Mouse (Mus musculus): ENCODE data around the gene Sirt7.

Sirt7 gene

DNA sequence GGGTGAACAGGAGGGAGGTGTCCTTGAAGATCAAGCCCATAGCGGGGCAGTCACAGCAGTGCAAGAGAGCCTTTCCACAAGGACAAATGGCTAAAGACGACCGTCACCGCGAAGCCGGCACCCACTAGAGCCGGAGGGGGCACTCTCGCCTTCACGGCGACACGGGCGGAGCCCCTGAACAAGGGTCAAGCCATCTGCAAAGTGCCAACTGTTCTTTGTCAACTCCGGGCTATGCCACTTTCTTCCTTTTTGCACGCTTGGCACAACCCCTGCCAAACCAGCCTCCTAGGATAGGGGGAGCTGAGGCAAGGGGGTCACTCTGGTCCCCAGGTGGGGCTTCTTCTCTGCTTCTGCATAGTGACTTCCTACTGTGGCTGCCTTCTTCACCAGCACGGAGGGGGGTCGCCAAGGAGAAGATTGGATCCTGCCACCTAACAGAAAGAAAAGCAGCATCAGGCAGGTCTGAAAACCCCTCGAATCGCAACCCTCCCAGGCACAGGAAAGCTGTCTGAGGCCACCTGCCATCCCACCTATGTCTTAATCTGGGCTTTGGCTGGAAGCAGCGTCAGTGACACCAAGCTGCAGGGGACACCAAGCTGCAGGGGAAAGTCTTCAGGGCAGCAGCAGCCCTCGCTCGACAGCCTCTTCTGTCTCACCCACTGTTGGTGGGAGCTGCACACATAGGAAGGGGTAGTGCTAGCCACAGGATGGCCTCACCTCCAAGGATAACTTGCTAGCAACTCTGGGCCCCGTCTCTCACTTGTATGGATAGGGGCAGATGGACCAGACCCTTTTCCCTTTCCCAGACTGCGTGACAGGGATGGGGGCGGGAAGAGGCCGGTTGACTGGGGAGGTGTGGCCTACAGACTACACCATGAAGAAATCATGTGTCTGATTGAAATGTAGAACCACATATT, 6.2 kb downstream of the Sirt7 start:
- no peak for DNase-seq (ENCODE audit: low read depth, low spot score)

DNA sequence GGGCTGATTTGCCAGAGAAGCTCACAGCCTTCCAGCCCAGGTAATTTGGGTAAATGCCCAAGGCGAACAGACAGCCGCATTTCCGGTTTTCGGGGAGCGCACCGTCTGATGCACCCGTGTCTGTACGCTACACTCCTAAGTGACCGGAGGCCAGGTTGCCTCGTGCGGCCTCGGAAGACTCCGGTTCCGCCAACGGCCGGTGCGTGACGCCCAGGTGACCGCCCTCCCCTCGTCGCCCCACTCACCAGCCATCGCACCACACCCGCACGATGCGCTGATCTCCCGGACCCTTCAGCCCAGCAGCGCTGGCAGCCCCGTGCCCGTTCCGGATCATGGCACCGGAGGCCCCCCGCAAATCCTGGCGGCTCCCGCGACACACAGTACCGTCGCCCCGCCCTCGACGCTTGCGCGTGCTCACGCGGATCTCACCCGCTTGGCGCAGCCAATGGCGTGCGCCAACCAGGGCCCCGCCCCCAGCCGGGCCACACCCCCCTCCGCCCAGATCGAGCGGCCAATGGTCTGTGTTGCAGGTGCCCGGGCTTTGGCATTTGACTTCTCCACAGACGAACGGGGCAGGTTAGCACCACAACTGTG, 7.4 kb downstream of the Sirt7 start, which contains the start of gene Pcyt2:
Gene Pcyt2 (minus strand): TSS at position 418 of the 594 bp plus-strand sequence.
- DNase-seq (ENCODE audit: low read depth, low spot score) = peak; percentile 92

DNA sequence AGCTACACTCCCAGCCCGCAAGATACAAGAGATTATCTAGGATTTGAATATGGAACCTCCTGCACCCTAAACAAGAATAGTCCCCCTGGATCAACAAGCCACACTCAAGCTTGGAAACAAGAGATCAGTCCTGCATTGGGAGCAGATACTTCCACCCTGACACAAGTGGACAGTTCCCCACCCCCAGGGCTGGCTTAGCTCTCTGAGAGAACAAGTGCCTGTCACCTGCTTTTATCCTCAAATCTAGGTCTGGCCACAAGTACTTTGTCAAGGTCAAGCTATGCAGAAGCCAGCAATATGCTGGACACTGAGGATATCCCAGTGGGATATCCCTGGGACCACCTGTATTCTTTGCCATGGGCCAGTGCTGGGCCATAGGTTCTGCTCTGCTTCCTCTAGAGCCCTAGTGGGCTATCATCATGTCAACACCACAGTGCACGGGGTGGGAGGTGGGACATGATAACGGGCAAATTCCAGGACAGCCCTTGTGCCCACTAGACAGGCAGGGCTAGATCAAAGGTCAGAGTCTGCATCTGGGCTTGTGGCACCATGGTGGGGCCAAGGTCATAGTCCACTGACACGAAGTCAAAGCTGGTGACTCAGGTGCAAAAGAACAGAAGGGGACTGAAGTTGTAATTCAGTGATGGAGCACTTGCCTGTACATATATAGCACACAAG, 8.3 kb downstream of the Sirt7 start:
- no peak for DNase-seq (ENCODE audit: low read depth, low spot score)

DNA sequence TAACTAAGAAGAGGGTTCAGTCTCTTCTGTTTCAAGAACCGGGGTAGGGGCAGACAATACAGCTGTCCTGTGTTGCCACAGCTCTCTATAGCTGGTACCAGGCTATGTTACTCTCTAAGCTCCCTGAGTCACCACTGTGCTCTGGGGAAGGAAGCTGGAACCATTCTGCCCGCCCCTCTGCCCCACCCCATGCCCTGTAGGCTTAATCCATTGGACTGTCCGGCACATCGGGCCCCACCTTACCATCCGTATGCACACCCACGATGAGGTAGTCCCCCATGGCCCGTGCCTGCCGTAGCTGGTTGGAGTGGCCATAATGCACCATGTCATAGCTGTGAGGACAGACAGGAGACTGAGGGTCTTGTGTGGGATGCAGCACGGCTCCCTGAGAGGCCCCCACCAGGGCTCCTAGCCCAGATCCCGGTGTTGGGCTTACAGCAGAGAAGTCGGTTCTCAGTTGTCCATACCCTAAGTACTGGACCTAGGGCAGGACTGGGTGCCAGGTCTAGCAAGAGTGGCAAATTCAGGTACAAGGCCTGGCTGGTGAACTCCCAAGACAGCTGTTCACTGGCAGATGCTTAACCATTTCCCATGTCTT, 9.3 kb downstream of the Sirt7 start:
- no peak for DNase-seq (ENCODE audit: low read depth, low spot score)

DNA sequence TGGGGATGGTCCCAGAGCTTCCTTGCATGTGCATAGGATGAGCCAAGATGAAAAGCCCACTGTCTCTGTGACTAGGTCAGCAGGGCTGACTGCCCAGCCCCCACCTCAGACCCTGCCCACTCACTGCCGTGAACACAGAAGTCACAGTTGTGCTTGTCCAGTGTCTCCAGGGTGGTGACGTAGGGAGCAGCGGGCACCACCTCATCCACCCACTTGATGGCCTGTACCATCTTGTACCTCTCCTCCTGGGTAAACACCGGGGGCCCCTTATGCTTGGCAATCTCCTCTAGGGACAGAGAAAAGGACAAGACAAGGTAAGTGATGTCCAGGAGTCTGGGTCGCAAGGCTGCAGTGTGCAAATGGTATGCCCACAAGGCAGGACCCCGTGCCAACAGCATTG, 9.9 kb downstream of the Sirt7 start:
- no peak for DNase-seq (ENCODE audit: low read depth, low spot score)

DNA sequence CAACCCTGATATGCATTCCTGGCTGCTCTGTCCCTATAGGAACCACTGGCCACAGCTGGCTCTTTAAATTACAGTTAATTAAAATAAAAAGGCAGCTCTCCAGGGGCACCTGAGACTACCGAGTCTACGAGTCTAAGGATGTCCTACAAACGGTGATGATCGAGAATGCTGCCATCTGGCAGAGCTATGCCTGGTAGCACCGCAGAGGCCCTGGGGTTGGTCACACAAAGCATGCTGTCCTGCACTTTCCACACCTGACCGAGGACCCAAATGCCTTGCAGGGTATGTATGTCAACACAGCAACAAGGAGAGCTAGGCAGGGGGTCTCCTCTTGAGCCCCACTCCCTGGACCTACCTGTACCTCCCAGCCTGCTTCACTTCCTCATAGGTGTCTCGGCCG, 11.1 kb downstream of the Sirt7 start:
- no peak for DNase-seq (ENCODE audit: low read depth, low spot score)

DNA sequence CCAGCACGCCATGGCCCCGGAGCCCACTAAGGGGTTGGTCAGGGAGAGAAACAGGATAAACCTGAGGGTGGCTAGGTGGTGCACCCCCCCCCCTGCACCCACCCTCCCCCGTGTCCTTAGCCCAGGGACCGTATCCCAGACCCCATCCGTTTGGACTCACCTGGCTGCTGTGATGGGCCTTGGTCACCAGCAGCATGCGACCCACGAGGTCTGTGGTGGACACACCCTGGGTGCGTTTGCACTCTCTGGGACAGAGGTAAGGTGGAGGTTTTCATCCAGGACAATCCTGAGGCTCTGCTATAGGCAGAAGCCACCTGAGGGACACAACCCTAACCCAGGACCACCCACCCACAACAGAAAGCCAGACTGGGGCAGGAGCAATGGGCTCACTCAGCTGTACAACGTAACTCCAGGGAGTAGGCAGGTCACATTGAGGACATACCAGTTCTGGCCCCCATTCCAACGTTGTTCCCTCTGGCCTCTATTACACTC, 11.5 kb downstream of the Sirt7 start:
- no peak for DNase-seq (ENCODE audit: low read depth, low spot score)

DNA sequence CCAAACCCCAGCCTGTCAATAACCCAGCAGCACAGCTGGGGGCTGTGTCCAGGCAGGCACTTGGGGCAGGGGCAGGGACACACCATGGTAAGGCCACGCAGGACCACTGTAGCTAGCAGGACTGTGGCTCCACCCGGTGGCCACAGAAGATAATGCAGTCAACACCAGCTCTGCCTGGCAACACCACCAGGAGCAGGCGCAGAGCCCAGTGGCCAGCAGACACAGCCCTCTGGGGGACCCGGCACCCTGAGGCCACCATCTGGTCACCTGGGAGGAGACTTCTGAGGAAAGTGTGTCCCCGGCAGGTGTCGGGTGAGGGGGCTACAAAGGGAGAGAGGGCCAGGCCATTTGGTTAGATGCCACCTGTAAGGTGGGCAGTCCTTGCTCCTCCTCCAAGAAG, 12.3 kb downstream of the Sirt7 start:
- peak; percentile 59 for DNase-seq (ENCODE audit: low read depth, low spot score)

DNA sequence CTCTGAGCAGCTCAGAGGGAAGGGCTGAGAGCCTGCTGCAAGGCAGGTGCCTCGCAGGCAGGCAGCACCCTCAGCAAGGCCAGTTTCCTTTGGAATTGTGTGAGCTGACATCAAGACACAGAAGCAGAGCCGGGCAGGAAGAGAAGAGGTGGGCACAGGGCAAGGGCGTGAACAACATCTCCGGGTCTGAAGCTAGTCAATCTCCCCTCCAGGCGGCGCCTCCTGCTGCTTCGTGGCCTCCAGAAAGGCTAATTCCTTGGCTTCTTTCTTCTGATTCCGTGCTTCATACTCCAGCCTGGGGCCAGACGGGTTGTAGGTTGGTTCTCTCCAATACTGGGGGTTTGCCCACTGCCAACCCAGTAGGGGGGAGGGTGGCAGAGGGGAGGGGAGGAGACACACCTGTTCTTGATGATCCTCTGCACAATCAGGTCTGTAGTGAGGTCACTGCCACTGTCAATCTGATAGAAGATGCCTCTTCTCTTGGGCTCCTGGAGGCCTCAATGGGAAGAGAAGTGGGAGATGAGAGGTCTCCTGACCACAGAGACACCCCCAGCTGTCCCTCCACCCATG, 14.5 kb downstream of the Sirt7 start:
- no peak for DNase-seq (ENCODE audit: low read depth, low spot score)

DNA sequence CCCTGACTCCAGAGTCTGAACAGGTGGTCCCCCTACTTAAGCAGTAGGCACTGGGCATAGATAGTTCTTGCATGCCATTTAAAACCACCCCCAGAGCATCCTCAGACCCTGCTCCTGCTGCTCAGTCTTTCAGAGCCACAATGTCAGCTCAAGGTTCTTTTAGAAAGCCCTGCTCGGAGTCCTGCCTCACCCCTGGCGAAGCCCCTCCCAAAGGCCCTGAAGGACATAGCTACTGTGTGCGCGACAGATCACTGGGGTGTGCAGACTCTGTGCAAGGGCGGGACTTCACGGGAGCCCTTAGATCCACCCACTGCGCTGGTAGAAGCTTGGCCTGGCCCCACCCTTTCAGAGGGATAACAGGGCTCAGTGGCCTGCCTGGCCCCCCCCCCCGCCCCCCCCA, 15.8 kb downstream of the Sirt7 start:
- peak; percentile 87 for DNase-seq (ENCODE audit: low read depth, low spot score)

DNA sequence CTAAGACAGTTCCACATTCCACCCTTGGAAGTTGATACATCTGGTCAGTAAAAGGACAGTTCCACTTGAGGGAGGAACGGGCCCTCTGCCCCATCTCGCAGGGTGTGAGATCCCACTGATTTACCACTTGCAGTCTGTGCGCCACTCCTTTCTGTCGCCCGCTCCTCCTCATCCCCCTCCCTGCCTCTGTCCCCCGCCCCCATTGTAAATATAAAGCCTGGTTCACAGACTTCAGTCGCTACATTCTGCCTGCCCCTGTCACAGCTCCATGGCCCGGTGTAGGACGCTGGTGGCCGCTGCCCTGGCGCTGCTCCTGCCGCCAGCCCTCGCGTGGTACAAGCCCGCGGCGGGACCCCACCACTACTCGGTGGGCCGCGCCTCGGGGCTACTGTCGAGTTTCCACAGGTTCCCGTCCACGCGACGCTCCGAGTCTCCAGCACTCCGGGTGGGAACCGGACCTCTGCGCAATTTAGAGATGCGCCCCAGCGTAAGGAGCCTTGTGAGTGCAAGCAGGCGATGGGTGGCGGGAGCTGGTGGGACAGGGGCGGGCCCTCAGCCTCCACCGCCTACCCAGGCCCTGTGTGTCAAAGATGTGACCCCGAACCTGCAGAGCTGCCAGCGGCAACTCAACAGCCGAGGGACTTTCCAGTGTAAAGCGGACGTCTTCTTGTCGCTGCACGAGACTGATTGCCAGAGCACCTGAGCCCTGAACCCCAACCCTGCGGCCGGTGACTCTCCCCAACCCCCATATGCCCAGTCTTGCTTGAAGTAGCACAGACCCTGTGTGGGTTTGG, 16.6 kb downstream of the Sirt7 start, which contains the start of gene Npb:
Gene Npb (plus strand): TSS at position 237 of the 794 bp plus-strand sequence.
- DNase-seq (ENCODE audit: low read depth, low spot score) = no peak

DNA sequence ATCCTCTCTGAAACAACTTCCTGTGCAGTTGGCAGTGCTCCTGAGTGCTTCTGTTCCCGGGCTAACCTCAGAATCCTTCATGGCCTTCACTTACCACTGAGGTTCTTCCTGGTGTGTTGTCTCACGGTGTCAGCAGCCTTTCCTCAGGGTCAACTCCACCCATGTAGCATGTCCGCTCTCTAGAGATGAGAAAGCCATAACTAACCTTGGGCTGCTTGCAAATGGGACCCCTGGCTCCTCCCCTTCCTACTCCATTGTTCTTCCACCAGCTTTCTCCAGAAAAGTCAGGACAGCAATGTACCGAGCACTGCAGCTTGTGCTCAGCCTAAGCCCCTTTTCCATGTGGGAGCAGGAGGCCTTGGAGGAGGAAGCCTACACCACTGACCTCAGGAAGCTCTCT, 18.3 kb downstream of the Sirt7 start:
- no peak for DNase-seq (ENCODE audit: low read depth, low spot score)

DNA sequence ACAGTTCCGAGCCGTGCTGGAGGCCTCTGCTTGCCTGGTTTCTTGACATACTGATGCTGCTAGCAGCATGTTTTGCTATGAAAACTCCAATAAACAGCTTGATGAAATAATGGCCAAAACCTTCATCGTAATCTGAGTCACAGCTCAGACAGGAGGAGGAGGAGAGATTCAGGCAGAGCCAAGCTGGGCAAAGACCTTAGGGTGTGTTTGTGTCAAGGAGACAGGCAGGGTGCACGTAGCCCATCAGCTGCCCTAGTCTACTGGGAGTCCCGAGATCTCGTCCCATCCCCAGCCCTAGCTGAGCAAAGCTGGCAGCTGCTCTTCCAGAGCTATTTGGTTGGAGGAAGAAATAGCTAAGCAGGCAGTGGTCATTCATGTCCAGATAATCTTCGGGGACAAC, 19.4 kb downstream of the Sirt7 start:
- DNase-seq (ENCODE audit: low read depth, low spot score) = no peak

DNA sequence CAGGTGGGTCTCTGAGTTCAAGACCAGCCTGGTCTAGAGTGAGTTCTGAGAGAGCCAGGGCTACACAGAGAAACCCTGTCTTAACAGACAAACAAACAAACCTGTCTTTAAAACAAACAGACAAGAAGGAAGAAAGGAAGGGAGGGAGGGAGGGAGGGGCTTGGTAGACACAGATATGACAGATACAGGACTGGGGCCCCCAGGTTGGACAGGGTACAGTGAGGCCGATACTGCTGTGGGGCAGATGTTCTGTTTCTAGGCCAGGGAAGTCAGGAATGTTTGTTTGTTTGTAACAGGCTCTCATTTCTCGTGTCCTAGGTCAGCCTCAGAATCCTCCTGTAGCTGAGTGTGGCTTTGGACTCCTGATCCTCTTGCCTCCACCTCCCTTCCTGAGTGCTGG, 21.5 kb downstream of the Sirt7 start:
- no peak for DNase-seq (ENCODE audit: low read depth, low spot score)

DNA sequence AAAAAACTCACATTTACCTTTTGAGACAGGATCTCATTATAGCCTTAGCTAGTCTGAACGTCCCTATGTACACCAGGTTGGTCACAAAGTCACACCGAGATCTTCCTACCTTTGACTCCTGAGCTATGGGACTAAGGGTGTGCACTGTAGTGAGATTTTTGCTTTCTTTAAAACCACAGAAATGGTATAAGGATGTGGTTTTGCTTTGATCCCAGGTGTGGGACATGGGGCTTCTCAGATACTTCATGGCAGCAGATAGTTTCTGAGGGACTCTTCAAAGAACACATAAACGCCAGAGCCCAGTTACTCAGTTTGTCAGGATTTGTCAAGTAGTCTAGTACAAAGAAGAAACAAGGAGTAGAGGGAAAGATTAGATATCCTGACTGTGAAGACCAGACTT, 24.3 kb downstream of the Sirt7 start:
- DNase-seq (ENCODE audit: low read depth, low spot score) = no peak

DNA sequence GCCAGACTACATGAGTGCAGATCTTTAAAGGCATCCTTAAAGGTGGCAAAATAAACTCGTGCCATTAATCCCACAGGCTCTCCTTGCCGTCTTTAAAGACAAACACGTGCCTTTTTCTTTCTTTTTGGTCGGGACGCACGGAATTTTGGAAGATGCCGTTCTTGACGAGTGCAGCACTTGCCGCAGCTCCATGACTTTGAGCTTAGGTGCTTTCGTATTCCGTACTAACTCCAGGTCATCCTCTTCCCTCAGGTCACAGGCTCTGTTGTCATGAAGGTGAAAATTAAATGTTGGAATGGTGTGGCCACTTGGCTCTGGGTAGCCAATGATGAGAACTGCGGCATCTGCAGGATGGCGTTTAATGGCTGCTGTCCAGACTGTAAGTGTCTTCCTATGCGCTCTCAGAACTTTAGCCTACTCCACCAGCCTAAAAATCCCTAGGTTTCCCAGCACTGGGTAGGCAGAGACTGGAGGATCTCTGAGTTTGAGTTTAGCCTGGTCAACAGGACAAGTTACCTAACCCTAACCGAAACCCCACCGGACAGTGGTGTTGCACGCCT, 26.0 kb downstream of the Sirt7 start:
- no peak for DNase-seq (ENCODE audit: low read depth, low spot score)

DNA sequence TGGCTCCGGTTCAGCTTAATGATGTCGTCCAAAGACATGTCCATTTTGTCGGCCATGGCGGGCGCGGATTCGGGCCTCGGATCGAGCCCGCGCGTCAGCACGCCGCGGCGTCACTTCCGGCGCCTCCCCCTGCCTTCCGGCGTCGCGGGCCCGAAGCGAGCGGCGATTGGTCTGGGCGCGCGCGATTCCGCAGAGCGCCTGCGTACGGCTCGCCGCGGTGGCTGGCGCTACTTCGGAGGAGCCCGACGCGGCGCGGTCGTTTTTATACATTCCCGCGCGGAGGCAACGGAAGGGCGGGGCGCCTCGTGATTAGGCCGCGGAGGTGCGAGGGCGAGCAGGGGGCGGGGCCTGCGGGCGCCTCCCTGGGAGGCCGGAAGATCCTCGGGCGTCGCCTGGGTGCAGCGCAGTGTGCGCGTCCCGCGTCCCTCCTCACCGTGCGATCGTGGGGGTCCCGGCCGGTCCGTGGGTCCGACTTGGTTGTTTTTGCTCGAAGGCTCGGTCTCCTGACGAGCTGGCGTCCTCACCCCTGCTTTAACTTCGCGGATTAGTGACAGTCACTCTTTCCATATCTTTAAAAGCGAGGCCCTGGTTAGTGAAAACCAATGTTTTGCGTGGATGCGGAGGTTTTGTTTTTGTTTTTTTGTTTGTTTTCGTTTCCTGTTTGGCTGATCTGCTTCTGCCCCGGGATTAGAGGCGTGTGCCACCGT, 26.6 kb downstream of the Sirt7 start, which contains the start of the genes Alyref and Anapc11:
Gene Alyref (minus strand): TSS at position 83 of the 707 bp plus-strand sequence.
Gene Anapc11 (plus strand): TSS at position 139 of the 707 bp plus-strand sequence.
- DNase-seq (ENCODE audit: low read depth, low spot score) = peak; percentile 95

DNA sequence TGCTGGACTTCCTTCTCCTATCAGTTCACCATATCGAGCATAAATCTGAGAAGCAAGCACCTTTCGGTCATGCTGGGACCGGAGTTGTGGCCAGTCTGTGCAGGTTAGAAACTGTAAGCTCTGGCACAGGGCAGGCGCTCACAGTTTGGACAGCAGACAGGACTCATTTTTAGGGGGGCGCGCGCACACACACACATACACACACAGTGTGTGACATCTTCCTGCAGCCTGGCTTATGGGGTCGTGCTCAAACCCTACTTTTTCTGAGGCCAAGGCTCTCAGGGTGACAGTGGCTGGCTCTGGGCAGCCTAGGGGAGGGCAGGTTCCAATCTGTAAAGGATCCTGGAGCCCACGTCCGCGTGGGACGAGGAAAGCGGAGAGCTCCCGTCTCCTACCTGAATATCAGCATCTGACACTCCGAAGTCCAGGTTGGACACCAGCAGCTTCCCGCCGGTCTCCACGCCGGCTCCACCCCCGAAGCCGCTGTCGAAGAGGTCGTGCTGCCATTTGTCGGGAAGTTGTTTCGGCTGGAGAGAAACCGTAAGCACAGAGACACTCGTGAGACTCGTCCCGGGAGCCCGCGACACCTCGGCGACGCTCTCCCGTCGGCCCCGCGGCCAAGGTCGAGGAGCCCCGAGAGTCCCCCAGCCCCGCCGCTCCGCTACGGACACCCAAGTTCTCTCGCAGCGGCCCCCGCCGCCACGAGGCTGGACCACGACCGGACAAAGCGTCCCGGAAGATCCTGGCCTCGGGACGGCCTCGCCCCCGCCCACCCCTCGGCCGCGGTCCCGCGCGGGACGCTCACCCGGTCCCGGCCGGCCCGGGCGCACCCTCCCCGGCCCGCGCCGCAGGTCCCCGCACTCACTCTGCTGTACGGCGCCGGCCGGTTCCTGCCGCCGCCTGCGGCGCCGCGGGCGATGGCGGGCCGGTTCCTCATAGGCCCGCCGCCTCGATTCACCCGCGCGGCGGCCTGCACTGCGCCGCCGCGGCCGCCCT, 27.5 kb downstream of the Sirt7 start:
- no peak for DNase-seq (ENCODE audit: low read depth, low spot score)

Measured in ES-CJ7 (cell line).